Mouse (Mus musculus) neural tube, embryonic 12.5 days (tissue): Measurements from ENCODE around the gene Itgb2. TPM values are rescaled to one million over a fixed set of nuclear protein-coding genes. Genes with fewer than 3 reads are reported as not detected.

ENCODE experiments used
- ATAC-seq: fragments of 200-750 bp; cut with Nextera tagmentation; 2 replicates; pipeline ENCODE4 v1.8.0; 2017; ENCODE audit warnings: low read depth, mild to moderate bottlenecking, moderate TSS enrichment, moderate library complexity; ENCODE audit not compliant: low FRiP score
- H3K27ac ChIP-seq: fragments of 300-500 bp; sonication (generic); 2 replicates; pipeline ENCODE4 v1.5.1; 2016
- H3K27me3 ChIP-seq: fragments of 300-500 bp; sonication (generic); replicated peaks from 2 replicates; pipeline ENCODE4 v1.6.1; 2016; ENCODE audit warnings: mild to moderate bottlenecking
- H3K36me3 ChIP-seq: fragments of 300-500 bp; sonication (generic); 2 replicates; pipeline ENCODE4 v1.6.1; 2016; ENCODE audit warnings: mild to moderate bottlenecking
- H3K4me1 ChIP-seq: fragments of 300-500 bp; sonication (generic); 2 replicates; pipeline ENCODE4 v1.6.1; 2016
- H3K4me2 ChIP-seq: fragments of 300-500 bp; sonication (generic); replicated peaks from 2 replicates; pipeline ENCODE4 v1.6.1; 2016; ENCODE audit warnings: mild to moderate bottlenecking
- H3K4me3 ChIP-seq: fragments of 300-500 bp; sonication (generic); 2 replicates; pipeline ENCODE4 v1.5.1; 2016
- H3K9ac ChIP-seq: fragments of 300-500 bp; sonication (generic); 2 replicates; pipeline ENCODE4 v1.6.1; 2016; ENCODE audit warnings: mild to moderate bottlenecking
- H3K9me3 ChIP-seq: fragments of 300-500 bp; sonication (generic); 2 replicates; pipeline ENCODE4 v1.6.1; 2016; ENCODE audit warnings: mild to moderate bottlenecking
- WGBS: fragments of 180-500 bp; shearing (Covaris S2); methylation state at CpG from one replicate; pipeline ENCODE4 v1.1.7; 2016; 5-methylcytosine and 5-hydroxymethylcytosine counted together
- polyA plus RNA-seq: library from polyadenylated mRNA; unstranded; fragments of >200 nt; fragmentation: Nextera tagmentation; extraction: Ambion mirVana; gene quantifications from 2 replicates; pipeline ENCODE4 v1.2.1, GENCODE M21; 2016

The Itgb2 gene
- polyA plus RNA-seq, 1 experiment from 2014 or later: 1.4 TPM

- Histone ChIP-seq H3K4me2 (no peak overlapping the region), H3K36me3 (peaks cover 72% of the 10 kb centered on the region), H3K27me3 (no peaks in the 10 kb centered on the region), H3K9ac (no peak overlapping the region), H3K4me1 (no peaks in the 10 kb centered on the region), H3K9me3 (no peaks in the 10 kb centered on the region), H3K27ac (no peak overlapping the region), H3K4me3 (no peak overlapping the region)
- no peak for ATAC-seq
- WGBS: 89% methylated on average over 5 of the region's 5 CpGs
Observed at GRCm38 (mm10) chr10:77506526-77506925, 23.5 kb upstream of the Itgb2 start.

GRCm38 (mm10) chr10:77506961-77507577 lies 23.0 kb upstream of the Itgb2 start:
- WGBS: 93% methylated on average over 13 of the region's 13 CpGs
- Histone ChIP-seq H3K4me2 (no peak overlapping the region), H3K9ac (no peak overlapping the region), H3K36me3 (peaks cover 73% of the 10 kb centered on the region), H3K27ac (no peak overlapping the region), H3K27me3 (no peaks in the 10 kb centered on the region), H3K4me1 (no peaks in the 10 kb centered on the region), H3K9me3 (no peaks in the 10 kb centered on the region), H3K4me3 (no peak overlapping the region)
- ATAC-seq: no peak

GRCm38 (mm10) chr10:77507779-77508178 lies 22.3 kb upstream of the Itgb2 start:
- no peak for ATAC-seq
- no peaks in the 10 kb centered on the region for H3K9me3 ChIP-seq
- no peak overlapping the region for H3K4me3 ChIP-seq
- no peaks in the 10 kb centered on the region for H3K27me3 ChIP-seq
- no peak overlapping the region for H3K4me2 ChIP-seq
- no peaks in the 10 kb centered on the region for H3K4me1 ChIP-seq
- no peak overlapping the region for H3K9ac ChIP-seq
- WGBS: 97% methylated on average over 4 of the region's 4 CpGs
- no peak overlapping the region for H3K27ac ChIP-seq
- H3K36me3 ChIP-seq: peaks cover 77% of the 10 kb centered on the region

GRCm38 (mm10) chr10:77508744-77509143 lies 21.3 kb upstream of the Itgb2 start:
- Histone ChIP-seq H3K9ac (no peak overlapping the region), H3K4me2 (no peak overlapping the region), H3K4me3 (no peak overlapping the region), H3K27ac (no peak overlapping the region), H3K9me3 (no peaks in the 10 kb centered on the region), H3K36me3 (peaks cover 73% of the 10 kb centered on the region), H3K27me3 (no peaks in the 10 kb centered on the region), H3K4me1 (no peaks in the 10 kb centered on the region)
- ATAC-seq: no peak
- WGBS: 91% methylated on average over 3 of the region's 3 CpGs

- peak; percentile 79 for ATAC-seq
- no peak overlapping the region for H3K4me3 ChIP-seq
- no peak overlapping the region; the same call in 1 of the 2 replicates for H3K9ac ChIP-seq
- H3K4me1 ChIP-seq: peaks cover 5% of the 10 kb centered on the region
- peaks cover 74% of the 10 kb centered on the region for H3K36me3 ChIP-seq
- H3K27me3 ChIP-seq: no peaks in the 10 kb centered on the region
- H3K9me3 ChIP-seq: no peaks in the 10 kb centered on the region
- H3K27ac ChIP-seq: no peak overlapping the region
- 56% methylated on average over 12 of the region's 12 CpGs for WGBS
- no peak overlapping the region for H3K4me2 ChIP-seq
Observed at GRCm38 (mm10) chr10:77509403-77510187, 20.5 kb upstream of the Itgb2 start.

GRCm38 (mm10) chr10:77510225-77510982 lies 19.6 kb upstream of the Itgb2 start:
- Histone ChIP-seq H3K27me3 (no peaks in the 10 kb centered on the region), H3K4me3 (no peak overlapping the region), H3K27ac (no peak overlapping the region), H3K4me1 (peaks cover 11% of the 10 kb centered on the region), H3K36me3 (peaks cover 66% of the 10 kb centered on the region), H3K4me2 (no peak overlapping the region), H3K9me3 (no peaks in the 10 kb centered on the region), H3K9ac (no peak overlapping the region)
- WGBS: 83% methylated on average over 15 of the region's 15 CpGs
- ATAC-seq: no peak

GRCm38 (mm10) chr10:77515385-77516348 lies 14.4 kb upstream of the Itgb2 start, which contains the start of gene Fam207a:
TSS of gene Fam207a (minus strand) at chr10:77515785.
- Histone ChIP-seq H3K27ac (peak within 1 kb of the TSS; percentile 43; the same call in 1 of the 2 replicates), H3K4me3 (peak within 1 kb of the TSS; percentile 88), H3K36me3 (peaks cover 31% of the 10 kb centered on the region), H3K4me1 (peaks cover 23% of the 10 kb centered on the region), H3K4me2 (peak within 1 kb of the TSS; percentile 92), H3K27me3 (no peaks in the 10 kb centered on the region), H3K9ac (peak within 1 kb of the TSS; percentile 90), H3K9me3 (no peaks in the 10 kb centered on the region)
- ATAC-seq: peak; percentile 93
- WGBS: under 1% methylated on average over 75 of the region's 75 CpGs

GRCm38 (mm10) chr10:77516379-77516951 lies 13.6 kb upstream of the Itgb2 start:
- H3K9ac ChIP-seq: peak overlapping the region; percentile 90
- ATAC-seq: no peak

GRCm38 (mm10) chr10:77517066-77517620 lies 12.9 kb upstream of the Itgb2 start:
- peaks cover 23% of the 10 kb centered on the region for H3K4me1 ChIP-seq
- H3K27me3 ChIP-seq: no peaks in the 10 kb centered on the region
- no peak overlapping the region for H3K4me3 ChIP-seq
- H3K9me3 ChIP-seq: no peaks in the 10 kb centered on the region
- no peak overlapping the region for H3K27ac ChIP-seq
- no peak for ATAC-seq
- H3K9ac ChIP-seq: no peak overlapping the region
- H3K36me3 ChIP-seq: peaks cover 18% of the 10 kb centered on the region
- H3K4me2 ChIP-seq: peak overlapping the region; percentile 92
- 23% methylated on average over 20 of the region's 20 CpGs for WGBS

More at GRCm38 (mm10) chr10:77516379-77516951, 13.6 kb upstream of the Itgb2 start:
- H3K36me3 ChIP-seq: peaks cover 24% of the 10 kb centered on the region
- peak overlapping the region; percentile 92 for H3K4me2 ChIP-seq
- no peaks in the 10 kb centered on the region for H3K27me3 ChIP-seq
- H3K27ac ChIP-seq: no peak overlapping the region
- peak overlapping the region; percentile 88 for H3K4me3 ChIP-seq
- H3K4me1 ChIP-seq: peaks cover 23% of the 10 kb centered on the region
- 52% methylated on average over 14 of the region's 14 CpGs for WGBS
- no peaks in the 10 kb centered on the region for H3K9me3 ChIP-seq

GRCm38 (mm10) chr10:77517801-77518200 lies 12.3 kb upstream of the Itgb2 start:
- no peaks in the 10 kb centered on the region for H3K27me3 ChIP-seq
- H3K9ac ChIP-seq: no peak overlapping the region
- H3K4me1 ChIP-seq: peaks cover 23% of the 10 kb centered on the region
- H3K4me3 ChIP-seq: no peak overlapping the region
- 90% methylated on average over 5 of the region's 5 CpGs for WGBS
- no peak for ATAC-seq
- H3K36me3 ChIP-seq: peaks cover 12% of the 10 kb centered on the region
- H3K4me2 ChIP-seq: no peak overlapping the region
- no peaks in the 10 kb centered on the region for H3K9me3 ChIP-seq
- H3K27ac ChIP-seq: no peak overlapping the region

GRCm38 (mm10) chr10:77519191-77519590 lies 10.9 kb upstream of the Itgb2 start:
- no peak overlapping the region for H3K9ac ChIP-seq
- ATAC-seq: no peak
- no peak overlapping the region for H3K4me3 ChIP-seq
- no peak overlapping the region for H3K27ac ChIP-seq
- WGBS: 90% methylated on average over 3 of the region's 3 CpGs
- 0 out of 2 replicates have a peak, but pooled peaks cover 3% of the 10 kb centered on the region for H3K27me3 ChIP-seq
- peaks cover 23% of the 10 kb centered on the region for H3K4me1 ChIP-seq
- no peak overlapping the region for H3K4me2 ChIP-seq
- H3K36me3 ChIP-seq: peaks cover 2% of the 10 kb centered on the region
- no peaks in the 10 kb centered on the region for H3K9me3 ChIP-seq
